In the genomic region with DNA sequence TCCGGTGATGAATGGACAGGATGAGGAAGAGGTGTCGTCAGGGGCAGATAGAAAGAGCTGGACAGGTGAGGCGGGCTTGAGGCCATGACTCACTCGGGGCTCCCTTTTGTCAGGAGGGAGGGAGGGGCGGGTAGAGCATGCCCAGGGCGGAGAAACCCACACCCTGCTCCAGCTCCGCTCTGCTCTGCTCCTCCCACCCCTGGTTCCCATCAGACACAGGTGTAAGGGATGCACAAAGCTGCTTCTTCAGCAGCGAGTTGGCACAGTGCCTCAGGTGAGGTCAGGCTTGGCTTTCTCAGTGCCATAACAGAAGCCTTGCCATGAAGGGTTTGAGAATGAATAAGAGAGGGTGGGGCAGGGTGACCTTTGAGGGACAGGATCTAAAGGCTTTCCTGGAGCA, we compare ENCODE assay signal across 21 mouse cellular contexts.
DNase-seq lines count a peak whose midpoint lies in the region; ATAC-seq and TF ChIP-seq lines count a peak whose summit lies in the region.
"Had no signal": no experiment of that assay in that cellular context is flagged by ENCODE, and none has a peak within 500 bp of the region (broad histone marks: within the 10 kb centered on the region; RNA-seq: fewer than 3 reads in every experiment).

No protein-coding gene starts in this region.

- H3K4me1 ChIP-seq in kidney, adult 2 months (ENCODE audit: control insufficient read depth, insufficient read depth, low read length): no peaks in the 10 kb centered on the region
- peaks cover 9% of the 10 kb centered on the region; the same call in 1 of the 2 replicates for H3K4me1 ChIP-seq in stomach, embryonic 14.5 days (ENCODE audit: control insufficient read depth, insufficient read depth, low read length)
- peaks cover 33% of the 10 kb centered on the region for H3K4me1 ChIP-seq in hindbrain, embryonic 10.5 days (replicated peaks)

- no peak for TF ChIP-seq POLR2A in kidney, adult 2 months (IDR thresholded peaks at IDR 0.05; ENCODE audit: low read depth, low read length)

- H3K27me3 ChIP-seq in kidney, adult 2 months (replicated peaks; ENCODE audit: control insufficient read depth, insufficient read depth, low read length): no peaks in the 10 kb centered on the region
- H3K27me3 ChIP-seq in stomach, embryonic 14.5 days (ENCODE audit: control insufficient read depth, insufficient read depth, low read length): no peaks in the 10 kb centered on the region
- no peaks in the 10 kb centered on the region for H3K27me3 ChIP-seq in hindbrain, embryonic 10.5 days (ENCODE audit: insufficient read depth, poor library complexity, severe bottlenecking)
- H3K27me3 ChIP-seq: embryonic facial prominence, embryonic 13.5 days; heart, embryonic 15.5 days; kidney, embryonic 15.5 days; neural tube, embryonic 15.5 days had no signal

- no peak overlapping the region for H3K4me3 ChIP-seq in kidney, adult 2 months (ENCODE audit: insufficient read depth, low read depth, low read length)
- no peak overlapping the region for H3K4me3 ChIP-seq in stomach, embryonic 14.5 days (ENCODE audit: low read depth, low read length)
- H3K4me3 ChIP-seq in hindbrain, embryonic 10.5 days: no peak overlapping the region
- H3K4me3 ChIP-seq: embryonic facial prominence, embryonic 13.5 days; gastrocnemius, adult 2 months; heart, embryonic 15.5 days; kidney, embryonic 15.5 days; neural tube, embryonic 15.5 days had no signal

- H3K9ac ChIP-seq in stomach, embryonic 14.5 days (replicated peaks; ENCODE audit: low read depth, low read length): no peak overlapping the region
- H3K9ac ChIP-seq: embryonic facial prominence, embryonic 13.5 days; heart, embryonic 15.5 days; hindbrain, embryonic 14.5 days; kidney, embryonic 15.5 days; neural tube, embryonic 15.5 days had no signal

- H3K36me3 ChIP-seq in kidney, adult 2 months (ENCODE audit: control insufficient read depth, insufficient read depth, low read length): no peaks in the 10 kb centered on the region
- H3K36me3 ChIP-seq in stomach, embryonic 14.5 days (ENCODE audit: control insufficient read depth, insufficient read depth, low read length): no peaks in the 10 kb centered on the region
- H3K36me3 ChIP-seq in hindbrain, embryonic 10.5 days: no peaks in the 10 kb centered on the region
- H3K36me3 ChIP-seq: embryonic facial prominence, embryonic 13.5 days; heart, embryonic 15.5 days; kidney, embryonic 15.5 days; neural tube, embryonic 15.5 days had no signal

- no peaks in the 10 kb centered on the region for H3K9me3 ChIP-seq in stomach, embryonic 14.5 days (ENCODE audit: control insufficient read depth, low read depth, low read length)
- H3K9me3 ChIP-seq in hindbrain, embryonic 10.5 days: no peaks in the 10 kb centered on the region
- H3K9me3 ChIP-seq: embryonic facial prominence, embryonic 13.5 days; heart, embryonic 15.5 days; kidney, embryonic 15.5 days; neural tube, embryonic 15.5 days had no signal

- WGBS in kidney, adult 2 months: 75% methylated on average over 8 of the region's 8 CpGs
- 49% methylated on average over 8 of the region's 8 CpGs for WGBS in stomach, embryonic 14.5 days
- WGBS in hindbrain, embryonic 10.5 days: 75% methylated on average over 8 of the region's 8 CpGs

- peak; percentile 24 for DNase-seq in kidney, postnatal 10 days
- DNase-seq in kidney, adult 2 months: no peak
- peak; percentile 34 for DNase-seq in urinary bladder, postnatal 14 days (ENCODE audit: low spot score)
- DNase-seq in urinary bladder, postnatal 25 days (ENCODE audit: low spot score): no peak
- DNase-seq in hindbrain, embryonic 10.5 days (ENCODE audit: low spot score): no peak
- no peak for DNase-seq in Muller cell, postnatal 12 days (ENCODE audit: inconsistent ontology term)
- DNase-seq: adrenal gland, adult 8-10 months; gastrocnemius, adult 2 months; heart, postnatal 36 days; kidney, postnatal 4 days; layer of hippocampus, adult 9-11 months had no signal

- no peak for TF ChIP-seq CTCF in kidney, adult 2 months (conservative IDR thresholded peaks at IDR 0.05; ENCODE audit: insufficient read depth, insufficient read length, low read depth, low read length)

- H3K27ac ChIP-seq in kidney, adult 2 months (ENCODE audit: insufficient read depth, low read depth, low read length): no peak overlapping the region
- no peak overlapping the region for H3K27ac ChIP-seq in stomach, embryonic 14.5 days (ENCODE audit: low read length)
- H3K27ac ChIP-seq in hindbrain, embryonic 10.5 days: no peak overlapping the region
- H3K27ac ChIP-seq: embryonic facial prominence, embryonic 13.5 days; heart, embryonic 15.5 days; hindbrain, embryonic 14.5 days; kidney, embryonic 15.5 days; neural tube, embryonic 15.5 days had no signal

- no peak overlapping the region for H3K4me2 ChIP-seq in stomach, embryonic 14.5 days (replicated peaks; ENCODE audit: low read depth, low read length)
- H3K4me2 ChIP-seq: embryonic facial prominence, embryonic 13.5 days; heart, embryonic 15.5 days; hindbrain, embryonic 14.5 days; kidney, embryonic 15.5 days; midbrain, embryonic 11.5 days; neural tube, embryonic 15.5 days had no signal

- peak; percentile 71 for ATAC-seq in stomach, embryonic 14.5 days (ENCODE audit: insufficient number of reproducible peaks, insufficient read depth, low FRiP score, low read depth)
- ATAC-seq: activated CD4-positive, CD25-positive, alpha-beta regulatory T cell, adult 4 months; forebrain, embryonic 14.5 days; inflammation-experienced regulatory T-cells, adult 6 months had no signal

Comparison
In these comparisons a context has a peak if more than half of its experiments do, and no peak if none do; other contexts are left out.
1. DNase-seq: peak in kidney, postnatal 10 days (single experiment) and urinary bladder, postnatal 14 days (single experiment); none in kidney, adult 2 months (single experiment), urinary bladder, postnatal 25 days (single experiment), hindbrain, embryonic 10.5 days (single experiment) and Muller cell, postnatal 12 days (single experiment).